Mouse (Mus musculus) forebrain, embryonic 13.5 days (tissue): ENCODE results near the gene Cinp. TPM values are rescaled to one million over a fixed set of nuclear protein-coding genes. Genes with fewer than 3 reads are reported as not detected.

Experiments
- ATAC-seq: fragments of 200-750 bp; cut with Nextera tagmentation; 2 replicates; pipeline ENCODE4 v1.8.0; 2017
- H3K27ac ChIP-seq: fragments of 300-500 bp; sonication (generic); 2 replicates; pipeline ENCODE4 v1.5.1; 2015; ENCODE audit warnings: inconsistent platforms, mild to moderate bottlenecking, moderate library complexity
- H3K27me3 ChIP-seq: fragments of 300-500 bp; sonication (generic); 2 replicates; pipeline ENCODE4 v1.6.1; 2015; ENCODE audit warnings: mild to moderate bottlenecking, inconsistent platforms
- H3K36me3 ChIP-seq: fragments of 300-500 bp; sonication (generic); 2 replicates; pipeline ENCODE4 v1.6.1; 2015; ENCODE audit warnings: mild to moderate bottlenecking, inconsistent platforms; ENCODE audit not compliant: poor library complexity, severe bottlenecking
- H3K4me1 ChIP-seq: fragments of 300-500 bp; sonication (generic); 2 replicates; pipeline ENCODE4 v1.6.1; 2015; ENCODE audit warnings: inconsistent platforms
- H3K4me2 ChIP-seq: fragments of 300-500 bp; sonication (generic); 2 replicates; pipeline ENCODE4 v1.6.1; 2015; ENCODE audit warnings: inconsistent platforms, mild to moderate bottlenecking, moderate library complexity
- H3K4me3 ChIP-seq: fragments of 300-500 bp; sonication (generic); 2 replicates; pipeline ENCODE4 v1.5.1; 2015; ENCODE audit warnings: mild to moderate bottlenecking, inconsistent platforms
- H3K9ac ChIP-seq: fragments of 300-500 bp; sonication (generic); 2 replicates; pipeline ENCODE4 v1.6.1; 2015; ENCODE audit warnings: mild to moderate bottlenecking, inconsistent platforms
- H3K9me3 ChIP-seq: fragments of 300-500 bp; sonication (generic); replicated peaks from 2 replicates; pipeline ENCODE4 v1.6.1; 2016; ENCODE audit warnings: inconsistent platforms
- WGBS: fragments of 180-500 bp; shearing (Covaris S2); methylation state at CpG from one replicate; pipeline ENCODE4 v1.1.7; 2015; 5-methylcytosine and 5-hydroxymethylcytosine counted together
- polyA plus RNA-seq: library from polyadenylated mRNA; unstranded; fragments of >200 nt; fragmentation: Nextera tagmentation; extraction: Ambion mirVana; gene quantifications from 2 replicates; pipeline ENCODE4 v1.2.1, GENCODE M21; 2015

The Cinp gene
- polyA plus RNA-seq, 1 experiment from 2014 or later: 76.6 TPM

DNA sequence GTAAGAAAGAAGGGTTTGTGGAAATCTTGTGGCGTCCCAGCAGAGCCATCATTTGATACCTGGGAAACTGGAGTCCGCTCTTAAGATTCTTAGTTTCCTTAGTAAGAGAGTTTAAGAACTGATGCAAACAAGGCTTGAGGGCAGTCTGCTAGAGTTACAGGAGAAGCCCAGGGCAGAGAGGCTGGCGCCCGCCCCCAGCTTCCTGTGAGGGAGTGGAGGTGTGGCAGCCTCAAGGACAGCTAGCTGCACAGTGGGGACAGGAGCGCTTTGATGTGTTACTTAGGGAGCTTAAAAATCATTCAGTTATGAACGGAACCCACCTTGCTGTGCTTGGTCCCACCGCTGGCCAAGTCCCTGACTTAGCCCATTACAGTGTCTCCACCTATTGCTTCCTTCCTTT lies 31.7 kb downstream of the Cinp start:
- peaks cover 33% of the 10 kb centered on the region for H3K36me3 ChIP-seq
- no peaks in the 10 kb centered on the region for H3K9me3 ChIP-seq
- no peaks in the 10 kb centered on the region for H3K4me1 ChIP-seq
- no peak overlapping the region for H3K4me2 ChIP-seq
- no peak for ATAC-seq
- H3K27ac ChIP-seq: no peak overlapping the region
- no peak overlapping the region for H3K4me3 ChIP-seq
- H3K9ac ChIP-seq: no peak overlapping the region
- H3K27me3 ChIP-seq: no peaks in the 10 kb centered on the region
- 92% methylated on average over 7 of the region's 7 CpGs for WGBS

DNA sequence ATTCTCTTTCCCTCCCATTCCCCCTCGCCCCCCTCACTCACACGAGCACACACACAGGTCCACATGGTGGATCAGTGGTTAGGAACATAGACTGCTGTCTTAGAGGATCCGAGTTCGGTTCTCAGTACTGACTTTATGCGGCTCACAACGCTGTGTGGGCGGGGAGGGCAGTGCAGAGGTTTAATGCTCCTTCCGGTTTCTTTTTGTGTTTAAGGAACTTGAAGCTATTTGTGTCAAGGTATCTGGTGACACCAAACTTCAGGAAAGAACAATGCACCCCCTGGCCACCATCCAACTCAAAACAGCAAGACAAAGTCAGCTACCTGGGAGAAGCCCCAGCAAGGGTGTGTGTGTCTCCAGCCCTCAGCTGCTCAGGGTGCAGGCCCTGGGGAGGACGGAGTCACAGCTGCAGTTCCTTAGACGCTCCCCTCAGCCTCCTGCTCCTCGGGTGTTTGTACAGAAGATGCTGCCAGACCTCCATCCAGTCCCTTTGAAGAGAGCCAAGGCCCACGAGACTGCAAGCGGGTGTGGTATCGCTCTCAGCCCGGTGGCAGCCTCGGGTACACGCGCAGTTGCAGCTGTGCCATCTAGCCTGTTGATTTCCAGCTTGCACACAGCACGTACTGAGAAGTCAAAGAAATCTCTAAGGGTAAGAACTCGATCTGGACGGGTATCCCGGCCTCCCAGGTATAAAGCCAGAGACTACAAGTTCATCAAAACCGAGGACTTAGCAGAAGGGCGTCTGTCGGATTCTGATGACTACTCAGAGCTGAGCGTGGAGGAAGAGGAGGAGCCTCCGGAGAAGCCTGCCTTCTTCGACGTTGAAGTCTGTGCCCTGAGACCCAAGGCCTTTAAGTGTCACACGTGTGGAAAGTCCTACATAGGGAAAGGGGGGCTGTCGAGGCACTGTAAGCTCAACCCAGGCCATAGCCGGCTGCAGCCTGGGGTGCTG lies 33.9 kb downstream of the Cinp start:
- ATAC-seq: no peak
- H3K27me3 ChIP-seq: no peaks in the 10 kb centered on the region
- H3K36me3 ChIP-seq: peaks cover 25% of the 10 kb centered on the region
- peak overlapping the region; percentile 8; the same call in 1 of the 2 replicates for H3K9ac ChIP-seq
- no peak overlapping the region for H3K4me2 ChIP-seq
- no peak overlapping the region for H3K27ac ChIP-seq
- WGBS: 88% methylated on average over 32 of the region's 32 CpGs
- H3K4me3 ChIP-seq: no peak overlapping the region
- peaks cover 10% of the 10 kb centered on the region for H3K4me1 ChIP-seq
- H3K9me3 ChIP-seq: no peaks in the 10 kb centered on the region

DNA sequence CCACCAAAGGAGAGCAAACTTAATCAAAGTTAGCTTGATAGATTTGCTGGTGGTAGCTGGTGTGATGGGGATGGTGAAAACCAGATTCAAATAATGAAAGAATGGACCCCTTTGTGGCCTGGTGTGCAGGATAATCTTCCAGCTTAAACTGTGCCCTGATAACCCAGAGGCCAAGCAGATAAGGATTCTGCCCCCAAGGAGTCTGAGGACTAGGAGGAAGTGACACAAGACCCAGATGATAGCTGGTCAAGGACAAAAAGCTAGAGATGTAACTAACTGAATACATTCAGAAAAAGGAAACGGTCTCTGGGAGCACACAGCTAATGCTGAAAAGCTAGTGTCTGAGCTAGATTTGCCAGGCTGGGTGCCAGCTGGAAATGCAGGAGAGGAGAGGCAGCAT lies 37.0 kb downstream of the Cinp start:
- Histone ChIP-seq H3K4me1 (peaks cover 10% of the 10 kb centered on the region), H3K9ac (no peak overlapping the region), H3K4me2 (no peak overlapping the region), H3K27ac (no peak overlapping the region), H3K27me3 (peaks cover 11% of the 10 kb centered on the region), H3K4me3 (no peak overlapping the region), H3K36me3 (peaks cover 16% of the 10 kb centered on the region), H3K9me3 (no peaks in the 10 kb centered on the region)
- 96% methylated on average over 1 of the region's 1 CpGs for WGBS
- ATAC-seq: no peak

DNA sequence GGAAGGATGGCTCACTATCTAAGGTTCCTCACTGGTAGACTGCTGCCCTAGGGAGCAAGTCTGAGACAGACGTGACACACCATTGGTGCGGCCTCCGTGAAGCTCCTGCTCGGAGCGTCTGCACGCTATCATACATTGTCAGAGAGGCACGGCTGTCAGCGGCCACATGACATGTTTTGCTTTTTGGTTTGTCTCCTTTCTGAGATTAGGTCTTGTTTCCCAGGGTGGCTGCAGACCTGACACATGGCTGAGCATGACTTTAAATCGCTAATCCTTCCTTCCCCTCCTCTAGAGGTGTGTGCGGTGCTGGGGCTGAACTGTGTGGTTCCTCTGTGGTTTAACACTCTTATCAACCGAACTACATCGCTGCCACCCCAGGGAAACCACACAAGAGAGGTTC lies 37.5 kb downstream of the Cinp start:
- ATAC-seq: no peak
- peak overlapping the region; percentile 76 for H3K4me2 ChIP-seq
- H3K4me1 ChIP-seq: peaks cover 13% of the 10 kb centered on the region
- H3K9me3 ChIP-seq: no peaks in the 10 kb centered on the region
- 85% methylated on average over 12 of the region's 12 CpGs for WGBS
- H3K9ac ChIP-seq: no peak overlapping the region
- H3K4me3 ChIP-seq: no peak overlapping the region; the same call in 1 of the 2 replicates
- H3K36me3 ChIP-seq: peaks cover 15% of the 10 kb centered on the region
- H3K27me3 ChIP-seq: peaks cover 16% of the 10 kb centered on the region
- H3K27ac ChIP-seq: no peak overlapping the region

DNA sequence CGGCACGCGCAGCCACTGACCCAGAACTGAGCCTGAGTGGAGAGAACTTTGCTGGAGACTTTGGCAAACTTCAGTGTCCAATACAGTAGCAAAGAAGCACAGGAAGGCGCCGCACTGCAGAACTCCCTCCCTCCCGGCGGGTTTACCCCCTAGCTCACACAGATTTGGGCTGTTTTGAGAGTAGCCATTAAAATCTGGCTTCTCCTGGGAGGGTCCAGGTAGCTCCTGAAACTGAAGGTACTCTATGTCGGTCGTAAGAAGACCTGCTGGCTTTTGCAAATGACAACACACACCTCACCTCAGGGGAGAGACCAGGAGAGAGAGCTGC lies 38.1 kb downstream of the Cinp start:
- peak overlapping the region; percentile 76 for H3K4me2 ChIP-seq
- peak overlapping the region; percentile 84 for H3K4me3 ChIP-seq
- H3K36me3 ChIP-seq: peaks cover 9% of the 10 kb centered on the region
- 16% methylated on average over 9 of the region's 9 CpGs for WGBS
- H3K4me1 ChIP-seq: peaks cover 18% of the 10 kb centered on the region
- H3K9me3 ChIP-seq: no peaks in the 10 kb centered on the region
- ATAC-seq: 0 out of 2 replicates have a peak, but pooled peaks have one; percentile 6
- H3K27ac ChIP-seq: no peak overlapping the region
- H3K9ac ChIP-seq: peak overlapping the region; percentile 85
- peaks cover 21% of the 10 kb centered on the region for H3K27me3 ChIP-seq

- H3K36me3 ChIP-seq: peaks cover 3% of the 10 kb centered on the region
- under 1% methylated on average over 87 of the region's 89 CpGs for WGBS
Measured at GRCm38 (mm10) chr12:110850010-110850928, 38.7 kb downstream of the Cinp start, which contains the start of gene Zfp839. Gene Zfp839, plus strand, starts transcription at chr12:110850253.

DNA sequence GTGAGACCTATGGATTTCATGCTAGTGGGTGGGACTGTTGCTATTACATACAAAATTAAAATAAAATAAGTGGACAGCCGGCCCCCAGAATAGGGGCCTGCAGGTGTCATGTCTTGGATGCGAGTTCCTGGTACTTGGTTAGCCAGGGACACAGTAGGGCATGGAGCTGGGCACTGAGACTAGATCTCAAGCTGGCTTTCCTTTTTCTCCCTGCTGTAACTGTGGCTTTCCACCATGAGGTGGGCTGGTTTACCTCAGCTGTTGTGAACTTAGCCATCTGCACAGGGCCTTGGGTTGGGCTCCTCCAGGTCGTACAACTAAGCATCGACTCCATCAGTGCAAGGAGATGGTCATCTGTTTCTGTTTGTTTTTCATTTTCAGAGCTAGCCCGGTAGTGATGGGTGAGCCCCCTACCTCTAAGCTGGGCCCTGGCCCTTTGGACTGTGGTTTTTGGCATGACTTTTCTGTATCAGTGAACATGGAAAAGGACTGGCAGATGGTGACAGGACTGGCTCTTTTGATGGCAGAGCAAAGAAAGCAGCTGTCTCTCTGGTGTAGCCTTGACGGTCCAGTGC lies 42.7 kb downstream of the Cinp start:
- peak overlapping the region; percentile 43; the same call in 1 of the 2 replicates for H3K4me3 ChIP-seq

More at GRCm38 (mm10) chr12:110850010-110850928, 38.7 kb downstream of the Cinp start, which contains the start of gene Zfp839:
- ATAC-seq: peak; percentile 81
- H3K9ac ChIP-seq: peak within 1 kb of the TSS; percentile 85
- H3K4me2 ChIP-seq: peak within 1 kb of the TSS; percentile 76
- peaks cover 27% of the 10 kb centered on the region for H3K27me3 ChIP-seq
- H3K9me3 ChIP-seq: no peaks in the 10 kb centered on the region
- H3K4me1 ChIP-seq: peaks cover 25% of the 10 kb centered on the region
- H3K27ac ChIP-seq: no peak within 1 kb of the TSS
- peak within 1 kb of the TSS; percentile 84 for H3K4me3 ChIP-seq

DNA sequence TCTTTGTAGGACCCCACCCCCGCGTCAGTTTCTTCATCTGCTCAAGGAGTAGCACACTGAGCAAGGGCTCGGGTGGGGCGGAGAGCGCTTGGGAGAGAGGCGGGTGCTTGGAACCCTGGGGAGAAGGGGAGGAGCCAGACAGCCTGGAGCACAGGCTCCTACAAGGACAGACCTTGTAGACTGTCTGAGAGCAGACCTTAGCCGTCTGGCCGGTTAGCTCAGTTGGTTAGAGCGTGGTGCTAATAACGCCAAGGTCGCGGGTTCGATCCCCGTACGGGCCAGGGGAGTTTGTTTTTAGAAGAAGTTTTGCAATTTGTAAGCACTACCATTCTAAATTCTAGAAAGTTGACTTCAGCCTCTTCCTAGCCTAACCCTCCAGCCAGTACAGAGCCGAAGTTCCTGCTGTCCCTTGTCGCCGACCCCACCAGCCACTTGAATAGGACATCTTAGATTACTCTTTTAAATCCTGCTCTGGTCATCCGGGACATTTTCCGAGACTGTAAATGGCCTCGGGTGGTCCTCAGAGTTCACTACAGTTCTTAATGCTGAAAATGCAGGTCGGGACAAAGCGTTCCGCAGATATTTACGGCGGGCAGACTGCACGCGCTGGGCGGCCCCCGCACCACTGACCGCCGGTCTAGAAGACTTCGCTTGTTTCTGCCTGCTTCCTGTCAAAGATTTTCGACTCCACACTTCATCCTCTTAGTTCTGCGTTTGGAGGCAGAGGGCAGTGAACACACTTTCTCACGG lies 43.6 kb downstream of the Cinp start:
- WGBS: 1% methylated on average over 36 of the region's 36 CpGs
- peak; percentile 77 for ATAC-seq
- Histone ChIP-seq H3K36me3 (no peaks in the 10 kb centered on the region), H3K27ac (no peak overlapping the region), H3K4me1 (peaks cover 29% of the 10 kb centered on the region), H3K4me3 (peak overlapping the region; percentile 43), H3K9me3 (no peaks in the 10 kb centered on the region), H3K4me2 (peak overlapping the region; percentile 63), H3K9ac (peak overlapping the region; percentile 53), H3K27me3 (peaks cover 42% of the 10 kb centered on the region)

More for the DNA sequence above, 42.7 kb downstream of the Cinp start:
- H3K27ac ChIP-seq: no peak overlapping the region
- H3K9me3 ChIP-seq: no peaks in the 10 kb centered on the region
- H3K4me2 ChIP-seq: peak overlapping the region; percentile 63
- 59% methylated on average over 6 of the region's 6 CpGs for WGBS
- no peaks in the 10 kb centered on the region for H3K36me3 ChIP-seq
- H3K9ac ChIP-seq: peak overlapping the region; percentile 53; the same call in 1 of the 2 replicates
- peaks cover 42% of the 10 kb centered on the region for H3K27me3 ChIP-seq
- ATAC-seq: no peak
- H3K4me1 ChIP-seq: peaks cover 37% of the 10 kb centered on the region

- peaks cover 36% of the 10 kb centered on the region for H3K4me1 ChIP-seq
- WGBS: 1% methylated on average over 42 of the region's 42 CpGs
- no peak for ATAC-seq
- H3K4me2 ChIP-seq: peak overlapping the region; percentile 63
- peaks cover 42% of the 10 kb centered on the region for H3K27me3 ChIP-seq
- H3K9me3 ChIP-seq: no peaks in the 10 kb centered on the region
- H3K36me3 ChIP-seq: no peaks in the 10 kb centered on the region
- H3K4me3 ChIP-seq: peak overlapping the region; percentile 43
- H3K27ac ChIP-seq: no peak overlapping the region
- peak overlapping the region; percentile 53 for H3K9ac ChIP-seq
Measured at GRCm38 (mm10) chr12:110844227-110845130, 44.5 kb downstream of the Cinp start.
